Mouse (Mus musculus) hindbrain, embryonic 14.5 days (tissue): ENCODE data around the gene Plin5. TPM values are rescaled to one million over a fixed set of nuclear protein-coding genes. Genes with fewer than 3 reads are reported as not detected.

Experiments used
- ATAC-seq: fragments of 200-750 bp; cut with Nextera tagmentation; 2 replicates; pipeline ENCODE4 v1.8.0; 2017; ENCODE audit warnings: moderate number of reproducible peaks, mild to moderate bottlenecking, moderate TSS enrichment, moderate library complexity; ENCODE audit not compliant: low FRiP score
- DNase-seq: peaks from one replicate; pipeline ENCODE4 v3.0.0-alpha.2; 2015; ENCODE audit warnings: low spot score
- H3K27ac ChIP-seq: fragments of 300-500 bp; sonication (generic); 2 replicates; pipeline ENCODE4 v1.5.1; 2014; ENCODE audit warnings: mild to moderate bottlenecking, moderate library complexity
- H3K27me3 ChIP-seq: fragments of 300-500 bp; sonication (generic); 2 replicates; pipeline ENCODE4 v1.6.1; 2014; ENCODE audit warnings: mild to moderate bottlenecking, low read length, mixed read lengths; ENCODE audit not compliant: control insufficient read depth, insufficient read depth
- H3K36me3 ChIP-seq: fragments of 300-500 bp; sonication (generic); replicated peaks from 2 replicates; pipeline ENCODE4 v1.6.1; 2014; ENCODE audit not compliant: control insufficient read depth, insufficient read depth
- H3K4me1 ChIP-seq: fragments of 300-500 bp; sonication (generic); replicated peaks from 2 replicates; pipeline ENCODE4 v1.6.1; 2014; ENCODE audit warnings: antibody characterized with exemption, low read length, mixed read lengths; ENCODE audit not compliant: control insufficient read depth, insufficient read depth
- H3K4me2 ChIP-seq: fragments of 300-500 bp; sonication (generic); replicated peaks from 2 replicates; pipeline ENCODE4 v1.6.1; 2014; ENCODE audit warnings: mild to moderate bottlenecking, moderate library complexity
- H3K4me3 ChIP-seq: fragments of 300-500 bp; sonication (generic); replicated peaks from 2 replicates; pipeline ENCODE4 v1.5.1; 2014; ENCODE audit warnings: mild to moderate bottlenecking, low read length
- H3K9ac ChIP-seq: fragments of 300-500 bp; sonication (generic); 2 replicates; pipeline ENCODE4 v1.6.1; 2014
- H3K9me3 ChIP-seq: fragments of 300-500 bp; sonication (generic); 2 replicates; pipeline ENCODE4 v1.6.1; 2016; ENCODE audit warnings: low read length; ENCODE audit not compliant: control insufficient read depth
- WGBS: fragments of 180-500 bp; shearing (Covaris S2); extraction: QIAGEN DNeasy Blood & Tissue Kit; methylation state at CpG from one replicate; pipeline ENCODE4 v1.1.7; 2014; 5-methylcytosine and 5-hydroxymethylcytosine counted together
- polyA plus RNA-seq: library from polyadenylated mRNA; unstranded; fragments of >200 nt; fragmentation: Nextera tagmentation; extraction: Ambion mirVana; gene quantifications from 2 replicates; pipeline ENCODE4 v1.2.1, GENCODE M21; 2014

The Plin5 gene
- 1.9 and 2.1 TPM in 2 replicates for polyA plus RNA-seq

- H3K9ac ChIP-seq: no peak within 1 kb of the TSS
- no peak for DNase-seq
- peaks cover 54% of the 10 kb centered on the region for H3K27me3 ChIP-seq
- H3K36me3 ChIP-seq: no peaks in the 10 kb centered on the region
- peak within 1 kb of the TSS; percentile 18 for H3K4me3 ChIP-seq
- peak within 1 kb of the TSS; percentile 44 for H3K4me2 ChIP-seq
- peaks cover 5% of the 10 kb centered on the region for H3K9me3 ChIP-seq
- peak; percentile 28; the same call in 1 of the 2 replicates for ATAC-seq
- no peaks in the 10 kb centered on the region; the same call in none of the 2 replicates for H3K4me1 ChIP-seq
- 2% methylated on average over 27 of the region's 27 CpGs for WGBS
- no peak within 1 kb of the TSS for H3K27ac ChIP-seq
Observed at GRCm38 (mm10) chr17:56117251-56117710, at the start of gene Plin5. TSS of gene Plin5 (minus strand) at chr17:56117596.

GRCm38 (mm10) chr17:56165671-56166070 lies 48.3 kb upstream of the Plin5 start:
- ATAC-seq: no peak
- H3K27me3 ChIP-seq: no peaks in the 10 kb centered on the region
- 26% methylated on average over 11 of the region's 11 CpGs for WGBS

GRCm38 (mm10) chr17:56164510-56164909 lies 47.1 kb upstream of the Plin5 start:
- H3K9me3 ChIP-seq: no peaks in the 10 kb centered on the region
- DNase-seq: no peak

More at GRCm38 (mm10) chr17:56165671-56166070, 48.3 kb upstream of the Plin5 start:
- 0 out of 2 replicates have a peak overlapping the region, but pooled peaks have one; percentile 10 for H3K4me2 ChIP-seq
- H3K36me3 ChIP-seq: no peaks in the 10 kb centered on the region
- H3K9me3 ChIP-seq: no peaks in the 10 kb centered on the region
- no peak overlapping the region for H3K9ac ChIP-seq
- no peak overlapping the region for H3K4me3 ChIP-seq
- DNase-seq: no peak
- peak overlapping the region; percentile 57; the same call in 1 of the 2 replicates for H3K27ac ChIP-seq
- peaks cover 16% of the 10 kb centered on the region for H3K4me1 ChIP-seq

GRCm38 (mm10) chr17:56163523-56164102 lies 46.2 kb upstream of the Plin5 start:
- Histone ChIP-seq H3K4me2 (peak overlapping the region; percentile 85; the same call in 1 of the 2 replicates), H3K27ac (no peak overlapping the region), H3K4me1 (peaks cover 16% of the 10 kb centered on the region), H3K4me3 (no peak overlapping the region), H3K36me3 (no peaks in the 10 kb centered on the region), H3K9me3 (no peaks in the 10 kb centered on the region), H3K27me3 (no peaks in the 10 kb centered on the region), H3K9ac (no peak overlapping the region)
- WGBS: 87% methylated on average over 6 of the region's 6 CpGs
- no peak for ATAC-seq
- no peak for DNase-seq

More at GRCm38 (mm10) chr17:56164510-56164909, 47.1 kb upstream of the Plin5 start:
- Histone ChIP-seq H3K9ac (no peak overlapping the region), H3K4me3 (no peak overlapping the region), H3K36me3 (no peaks in the 10 kb centered on the region), H3K4me1 (peaks cover 16% of the 10 kb centered on the region), H3K4me2 (no peak overlapping the region), H3K27me3 (no peaks in the 10 kb centered on the region), H3K27ac (no peak overlapping the region)
- ATAC-seq: no peak
- WGBS: 78% methylated on average over 3 of the region's 3 CpGs

GRCm38 (mm10) chr17:56162231-56162774 lies 44.9 kb upstream of the Plin5 start, which contains the start of gene Tnfaip8l1:
TSS of gene Tnfaip8l1 (plus strand) at chr17:56162477.
- peak within 1 kb of the TSS; percentile 85 for H3K4me2 ChIP-seq
- no peaks in the 10 kb centered on the region for H3K9me3 ChIP-seq
- DNase-seq (peak; percentile 86), ATAC-seq (peak; percentile 97)
- 1% methylated on average over 30 of the region's 30 CpGs for WGBS
- peak within 1 kb of the TSS; percentile 42 for H3K4me3 ChIP-seq
- no peak within 1 kb of the TSS for H3K27ac ChIP-seq
- peak within 1 kb of the TSS; percentile 59 for H3K9ac ChIP-seq
- peaks cover 16% of the 10 kb centered on the region for H3K4me1 ChIP-seq
- H3K27me3 ChIP-seq: no peaks in the 10 kb centered on the region; the same call in 1 of the 2 replicates
- no peaks in the 10 kb centered on the region for H3K36me3 ChIP-seq

- H3K36me3 ChIP-seq: no peaks in the 10 kb centered on the region
- peaks cover 11% of the 10 kb centered on the region for H3K4me1 ChIP-seq
- H3K27me3 ChIP-seq: peaks cover 6% of the 10 kb centered on the region
- H3K27ac ChIP-seq: no peak overlapping the region
- no peaks in the 10 kb centered on the region for H3K9me3 ChIP-seq
- H3K9ac ChIP-seq: no peak overlapping the region
- DNase-seq (peak; percentile 75), ATAC-seq (no peak)
- H3K4me3 ChIP-seq: no peak overlapping the region
- 5% methylated on average over 9 of the region's 9 CpGs for WGBS
- no peak overlapping the region for H3K4me2 ChIP-seq
Observed at GRCm38 (mm10) chr17:56159729-56160128, 42.3 kb upstream of the Plin5 start.

GRCm38 (mm10) chr17:56153643-56154042 lies 36.2 kb upstream of the Plin5 start:
- Histone ChIP-seq H3K4me3 (no peak overlapping the region), H3K9me3 (no peaks in the 10 kb centered on the region), H3K27ac (no peak overlapping the region), H3K9ac (no peak overlapping the region), H3K36me3 (no peaks in the 10 kb centered on the region), H3K4me1 (peaks cover 10% of the 10 kb centered on the region; the same call in 1 of the 2 replicates), H3K4me2 (no peak overlapping the region), H3K27me3 (peaks cover 23% of the 10 kb centered on the region)
- DNase-seq: peak; percentile 77
- peak; percentile 44; the same call in 1 of the 2 replicates for ATAC-seq
- WGBS: 15% methylated on average over 9 of the region's 9 CpGs

GRCm38 (mm10) chr17:56149897-56150296 lies 32.5 kb upstream of the Plin5 start:
- H3K9me3 ChIP-seq: no peaks in the 10 kb centered on the region
- 54% methylated on average over 2 of the region's 2 CpGs for WGBS
- H3K4me3 ChIP-seq: no peak overlapping the region
- no peak overlapping the region for H3K4me2 ChIP-seq
- no peak overlapping the region for H3K27ac ChIP-seq
- peaks cover 22% of the 10 kb centered on the region; the same call in 1 of the 2 replicates for H3K27me3 ChIP-seq
- H3K4me1 ChIP-seq: peaks cover 10% of the 10 kb centered on the region; the same call in 1 of the 2 replicates
- DNase-seq (no peak), ATAC-seq (no peak)
- H3K36me3 ChIP-seq: no peaks in the 10 kb centered on the region
- no peak overlapping the region for H3K9ac ChIP-seq

- ATAC-seq (peak; percentile 60), DNase-seq (no peak)
- no peaks in the 10 kb centered on the region for H3K36me3 ChIP-seq
- peak overlapping the region; percentile 34 for H3K4me3 ChIP-seq
- H3K4me1 ChIP-seq: peaks cover 10% of the 10 kb centered on the region; the same call in 1 of the 2 replicates
- H3K9me3 ChIP-seq: no peaks in the 10 kb centered on the region
- 2% methylated on average over 30 of the region's 30 CpGs for WGBS
- H3K27ac ChIP-seq: no peak overlapping the region
- H3K27me3 ChIP-seq: peaks cover 22% of the 10 kb centered on the region; the same call in 1 of the 2 replicates
- H3K9ac ChIP-seq: peak overlapping the region; percentile 71
- peak overlapping the region; percentile 85 for H3K4me2 ChIP-seq
Observed at GRCm38 (mm10) chr17:56148790-56149618, 31.6 kb upstream of the Plin5 start.
